Mouse (Mus musculus) bone marrow, adult 2 months (tissue): ENCODE data around the gene Lmntd2.

Source experiments
- CTCF ChIP-seq: fragments of 200-500 bp; IDR thresholded peaks from 2 replicates; pipeline ENCODE4 v1.5.1; 2011; ENCODE audit warnings: low read length, control low read depth; ENCODE audit not compliant: control insufficient read depth, insufficient read depth
- POLR2A ChIP-seq: fragments of 200-500 bp; IDR thresholded peaks from 2 replicates; pipeline ENCODE4 v1.6.1; 2011; ENCODE audit warnings: low read depth, mild to moderate bottlenecking, control low read depth, low read length, borderline replicate concordance; ENCODE audit not compliant: control insufficient read depth

DNA sequence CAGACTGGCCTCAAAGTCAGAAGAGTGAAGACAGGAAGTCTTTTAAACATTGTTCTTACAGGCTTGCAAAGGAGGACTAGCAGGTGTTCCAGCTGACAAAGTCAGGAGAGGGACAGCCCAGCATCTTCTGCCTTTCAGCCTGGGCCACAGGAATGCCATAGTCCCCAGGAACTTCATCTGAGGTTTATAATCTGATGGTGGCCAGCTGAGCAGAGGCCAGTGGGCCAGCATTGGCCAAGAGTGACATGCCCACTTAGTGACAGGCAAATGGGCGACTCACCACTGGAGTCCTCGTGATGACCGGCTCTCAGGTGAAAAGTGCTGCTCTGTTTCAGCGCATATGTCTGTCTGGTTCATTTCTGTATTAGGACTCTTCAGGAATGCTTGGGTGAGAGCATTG lies 16.7 kb upstream of the Lmntd2 start:
- no peak for TF ChIP-seq CTCF
- no peak for TF ChIP-seq POLR2A
